Comparison of ENCODE assay signal across 16 mouse cellular contexts in the genomic region with DNA sequence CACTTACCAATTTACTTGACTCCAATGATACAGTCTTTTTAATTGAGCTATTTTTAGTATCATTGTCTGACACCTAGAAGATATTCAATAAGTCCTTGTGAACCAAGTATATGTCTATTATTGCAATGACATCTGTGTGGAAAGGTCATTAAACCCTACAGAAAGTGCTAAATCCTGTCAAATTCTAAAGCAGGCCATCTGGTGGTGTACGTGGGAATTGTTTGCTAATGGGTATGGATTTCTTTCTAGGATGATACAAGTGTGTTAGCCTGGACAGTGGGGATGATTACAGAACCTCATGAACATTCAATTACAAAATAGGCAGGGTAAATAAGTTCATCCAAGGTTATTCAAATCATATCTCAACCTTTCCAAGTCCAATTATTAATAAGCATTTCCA.
DNase-seq lines count a peak whose midpoint lies in the region; ATAC-seq and TF ChIP-seq lines count a peak whose summit lies in the region.
"Had no signal": no experiment of that assay in that cellular context is flagged by ENCODE, and none has a peak within 500 bp of the region (broad histone marks: within the 10 kb centered on the region; RNA-seq: fewer than 3 reads in every experiment).

No protein-coding gene starts in this region.

- no peak overlapping the region for H3K9ac ChIP-seq in hindbrain, embryonic 12.5 days
- H3K9ac ChIP-seq in lung, postnatal 0 days (replicated peaks; ENCODE audit: low read depth), result no peak overlapping the region
- H3K9ac ChIP-seq: embryonic facial prominence, embryonic 15.5 days; heart, embryonic 12.5 days had no signal

- no peak overlapping the region for H3K4me2 ChIP-seq in hindbrain, embryonic 12.5 days (replicated peaks)
- H3K4me2 ChIP-seq in lung, postnatal 0 days (replicated peaks; ENCODE audit: low read depth, low read length), result no peak overlapping the region
- H3K4me2 ChIP-seq: embryonic facial prominence, embryonic 15.5 days; heart, embryonic 12.5 days; liver, embryonic 11.5 days had no signal

- H3K4me1 ChIP-seq in hindbrain, embryonic 10.5 days (replicated peaks), result no peaks in the 10 kb centered on the region
- H3K4me1 ChIP-seq in hindbrain, embryonic 12.5 days, result no peaks in the 10 kb centered on the region
- H3K4me1 ChIP-seq in lung, postnatal 0 days (ENCODE audit: insufficient read depth, low read depth, low read length), result no peaks in the 10 kb centered on the region
- H3K4me1 ChIP-seq: embryonic facial prominence, embryonic 15.5 days; heart, embryonic 12.5 days had no signal

- TF ChIP-seq POLR2A in brain, embryonic 14.5 days (IDR thresholded peaks at IDR 0.05; ENCODE audit: borderline replicate concordance, extremely low read depth, insufficient read depth, insufficient read length, poor library complexity, severe bottlenecking), result no peak

- H3K27ac ChIP-seq in hindbrain, embryonic 10.5 days, result no peak overlapping the region
- no peak overlapping the region for H3K27ac ChIP-seq in hindbrain, embryonic 12.5 days
- H3K27ac ChIP-seq in lung, postnatal 0 days (ENCODE audit: low read length), result no peak overlapping the region
- H3K27ac ChIP-seq: embryonic facial prominence, embryonic 15.5 days had no signal

- no peaks in the 10 kb centered on the region for H3K9me3 ChIP-seq in hindbrain, embryonic 10.5 days
- H3K9me3 ChIP-seq in hindbrain, embryonic 12.5 days (replicated peaks), result no peaks in the 10 kb centered on the region
- no peaks in the 10 kb centered on the region for H3K9me3 ChIP-seq in lung, postnatal 0 days (ENCODE audit: low read length)
- H3K9me3 ChIP-seq: embryonic facial prominence, embryonic 15.5 days; heart, embryonic 12.5 days had no signal

- TF ChIP-seq EP300 in lung, postnatal 0 days (IDR thresholded peaks at IDR 0.05), result no peak

- H3K27me3 ChIP-seq in hindbrain, embryonic 10.5 days (ENCODE audit: insufficient read depth, poor library complexity, severe bottlenecking), result no peaks in the 10 kb centered on the region
- no peaks in the 10 kb centered on the region for H3K27me3 ChIP-seq in hindbrain, embryonic 12.5 days
- no peaks in the 10 kb centered on the region for H3K27me3 ChIP-seq in lung, postnatal 0 days (replicated peaks; ENCODE audit: insufficient read depth, low read length)
- H3K27me3 ChIP-seq: embryonic facial prominence, embryonic 15.5 days; heart, embryonic 12.5 days had no signal

- TF ChIP-seq CTCF in lung, postnatal 0 days (IDR thresholded peaks at IDR 0.05), result peak; percentile 15; the same call in 1 of the 2 replicates
- TF ChIP-seq CTCF in brain, embryonic 14.5 days (IDR thresholded peaks at IDR 0.05; ENCODE audit: borderline replicate concordance, extremely low read depth, insufficient read depth, insufficient read length), result no peak

- 34% methylated on average over 1 of the region's 1 CpGs for WGBS in hindbrain, embryonic 10.5 days
- 34% methylated on average over 1 of the region's 1 CpGs for WGBS in hindbrain, embryonic 12.5 days
- WGBS in lung, postnatal 0 days, result 36% methylated on average over 1 of the region's 1 CpGs

- no peak for ATAC-seq in hindbrain, embryonic 12.5 days (ENCODE audit: low FRiP score)
- ATAC-seq in lung, postnatal 0 days, result no peak

- no peaks in the 10 kb centered on the region for H3K36me3 ChIP-seq in hindbrain, embryonic 10.5 days
- H3K36me3 ChIP-seq in hindbrain, embryonic 12.5 days, result no peaks in the 10 kb centered on the region
- no peaks in the 10 kb centered on the region for H3K36me3 ChIP-seq in lung, postnatal 0 days (ENCODE audit: insufficient read depth, low read length)
- H3K36me3 ChIP-seq: embryonic facial prominence, embryonic 15.5 days; heart, embryonic 12.5 days had no signal

- DNase-seq in hindbrain, embryonic 10.5 days (ENCODE audit: low spot score), result peak; percentile 8
- no peak for DNase-seq in lung, postnatal 0 days (ENCODE audit: low spot score)
- no peak for DNase-seq in lung, postnatal 10 days
- DNase-seq in ES-CJ7 (ENCODE audit: low read depth, low spot score), result peak; percentile 35
- DNase-seq in brain, embryonic 14.5 days (ENCODE audit: low read depth), result peak; percentile 55
- no peak for DNase-seq in yolk sac, embryonic 10.5 days (ENCODE audit: low spot score)
- DNase-seq in urinary bladder, postnatal 4 days (ENCODE audit: low spot score in 2 of 2), result no peak
- DNase-seq: adrenal gland, postnatal 14 days; gastrocnemius, postnatal 36 days; kidney, adult 8-10 months; lung, postnatal 36 days; thymus, postnatal 14 days had no signal

- H3K4me3 ChIP-seq in hindbrain, embryonic 10.5 days, result no peak overlapping the region
- H3K4me3 ChIP-seq in hindbrain, embryonic 12.5 days, result no peak overlapping the region
- H3K4me3 ChIP-seq in lung, postnatal 0 days (ENCODE audit: low read depth, low read length), result no peak overlapping the region
- H3K4me3 ChIP-seq: embryonic facial prominence, embryonic 15.5 days; heart, embryonic 12.5 days had no signal

Comparison
In these comparisons a context has a peak if more than half of its experiments do, and no peak if none do; other contexts are left out.
1. DNase-seq: peak in hindbrain, embryonic 10.5 days (single experiment), ES-CJ7 (single experiment) and brain, embryonic 14.5 days (single experiment); none in lung, postnatal 0 days (single experiment), lung, postnatal 10 days (single experiment), yolk sac, embryonic 10.5 days (single experiment) and urinary bladder, postnatal 4 days (0 of 2).